Mouse (Mus musculus) liver, embryonic 15.5 days (tissue): Measurements from ENCODE around the gene Tmem203. TPM values are rescaled to one million over a fixed set of nuclear protein-coding genes. Genes with fewer than 3 reads are reported as not detected.

Experiments
- ATAC-seq: fragments of 200-750 bp; cut with Nextera tagmentation; 2 replicates; pipeline ENCODE4 v1.8.0; 2017; ENCODE audit warnings: moderate number of reproducible peaks, mild to moderate bottlenecking, moderate library complexity; ENCODE audit not compliant: insufficient read depth
- H3K27ac ChIP-seq: fragments of 300-500 bp; sonication (generic); replicated peaks from 2 replicates; pipeline ENCODE4 v1.5.1; 2015; ENCODE audit warnings: mild to moderate bottlenecking, inconsistent platforms
- H3K27me3 ChIP-seq: fragments of 300-500 bp; sonication (generic); 2 replicates; pipeline ENCODE4 v1.6.1; 2015; ENCODE audit warnings: mild to moderate bottlenecking, inconsistent platforms
- H3K36me3 ChIP-seq: fragments of 300-500 bp; sonication (generic); replicated peaks from 2 replicates; pipeline ENCODE4 v1.6.1; 2015; ENCODE audit warnings: moderate library complexity, mild to moderate bottlenecking, inconsistent platforms
- H3K4me1 ChIP-seq: fragments of 300-500 bp; sonication (generic); replicated peaks from 2 replicates; pipeline ENCODE4 v1.6.1; 2015; ENCODE audit warnings: inconsistent platforms
- H3K4me2 ChIP-seq: fragments of 300-500 bp; sonication (generic); 2 replicates; pipeline ENCODE4 v1.6.1; 2015; ENCODE audit warnings: moderate library complexity, mild to moderate bottlenecking, inconsistent platforms
- H3K4me3 ChIP-seq: fragments of 300-500 bp; sonication (generic); replicated peaks from 2 replicates; pipeline ENCODE4 v1.5.1; 2015; ENCODE audit warnings: mild to moderate bottlenecking, inconsistent platforms
- H3K9ac ChIP-seq: fragments of 300-500 bp; sonication (generic); 2 replicates; pipeline ENCODE4 v1.6.1; 2015; ENCODE audit warnings: moderate library complexity, mild to moderate bottlenecking, inconsistent platforms
- H3K9me3 ChIP-seq: fragments of 300-500 bp; sonication (generic); replicated peaks from 2 replicates; pipeline ENCODE4 v1.6.1; 2016; ENCODE audit warnings: inconsistent platforms
- WGBS: fragments of 180-500 bp; shearing (Covaris S2); methylation state at CpG from one replicate; pipeline ENCODE4 v1.1.7; 2015; ENCODE audit warnings: mixed read lengths; ENCODE audit not compliant: insufficient replicate concordance; 5-methylcytosine and 5-hydroxymethylcytosine counted together
- polyA plus RNA-seq: library from polyadenylated mRNA; unstranded; fragments of >200 nt; fragmentation: Nextera tagmentation; extraction: Ambion mirVana; gene quantifications from 2 replicates; pipeline ENCODE4 v1.2.1, GENCODE M21; 2015

The Tmem203 gene
- polyA plus RNA-seq, 1 experiment from 2014 or later, result 11.9 TPM

- peaks cover 98% of the 10 kb centered on the region for H3K27me3 ChIP-seq
- H3K36me3 ChIP-seq, result no peaks in the 10 kb centered on the region
- WGBS, result 60% methylated on average over 9 of the region's 9 CpGs
- peaks cover 9% of the 10 kb centered on the region for H3K4me1 ChIP-seq
- H3K9ac ChIP-seq, result no peak overlapping the region
- ATAC-seq, result no peak
- H3K4me2 ChIP-seq, result no peak overlapping the region
- no peaks in the 10 kb centered on the region for H3K9me3 ChIP-seq
- no peak overlapping the region for H3K27ac ChIP-seq
- H3K4me3 ChIP-seq, result no peak overlapping the region
These were observed 38.5 kb downstream of the Tmem203 start for GRCm38 (mm10) chr2:25293706-25294105.

- no peak overlapping the region for H3K4me2 ChIP-seq
- no peaks in the 10 kb centered on the region for H3K9me3 ChIP-seq
- WGBS, result 64% methylated on average over 8 of the region's 8 CpGs
- H3K4me1 ChIP-seq, result peaks cover 7% of the 10 kb centered on the region
- H3K27me3 ChIP-seq, result peaks cover 71% of the 10 kb centered on the region
- ATAC-seq, result no peak
- no peak overlapping the region for H3K27ac ChIP-seq
- H3K36me3 ChIP-seq, result no peaks in the 10 kb centered on the region
- no peak overlapping the region for H3K9ac ChIP-seq
- H3K4me3 ChIP-seq, result no peak overlapping the region
These were observed 41.9 kb downstream of the Tmem203 start for GRCm38 (mm10) chr2:25297093-25297492.

DNA sequence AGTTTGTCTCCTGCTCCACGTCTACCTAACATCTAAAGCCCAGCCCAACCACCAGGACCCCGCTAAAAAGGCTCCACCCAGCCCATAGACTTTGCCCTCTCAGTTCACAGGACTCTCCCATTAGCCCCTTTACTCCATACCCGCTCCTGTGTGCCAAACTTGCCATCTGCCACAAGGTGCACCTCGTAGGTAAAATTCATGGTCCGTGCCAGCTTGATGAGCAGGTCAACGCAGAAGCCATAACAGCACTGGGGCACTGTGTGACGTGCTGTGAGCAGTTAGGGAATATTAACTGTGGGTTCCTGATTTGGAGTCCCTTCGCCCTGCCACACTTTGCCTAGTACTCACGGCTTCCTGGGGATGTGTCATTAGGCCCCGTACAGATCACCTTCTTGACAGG, 42.8 kb downstream of the Tmem203 start:
- Histone ChIP-seq H3K27ac (no peak overlapping the region), H3K9me3 (no peaks in the 10 kb centered on the region), H3K27me3 (peaks cover 67% of the 10 kb centered on the region), H3K4me1 (no peaks in the 10 kb centered on the region), H3K4me3 (no peak overlapping the region), H3K9ac (no peak overlapping the region), H3K36me3 (no peaks in the 10 kb centered on the region), H3K4me2 (no peak overlapping the region)
- 60% methylated on average over 10 of the region's 10 CpGs for whole genome bisulfite sequencing
- ATAC-seq, result no peak

- H3K9me3 ChIP-seq, result no peaks in the 10 kb centered on the region
- peaks cover 68% of the 10 kb centered on the region for H3K27me3 ChIP-seq
- no peak overlapping the region for H3K4me3 ChIP-seq
- ATAC-seq, result no peak
- no peaks in the 10 kb centered on the region for H3K36me3 ChIP-seq
- no peak overlapping the region for H3K9ac ChIP-seq
- 47% methylated on average over 3 of the region's 3 CpGs for WGBS
- peaks cover 12% of the 10 kb centered on the region for H3K4me1 ChIP-seq
- no peak overlapping the region for H3K27ac ChIP-seq
- no peak overlapping the region for H3K4me2 ChIP-seq
These were observed 48.2 kb downstream of the Tmem203 start for GRCm38 (mm10) chr2:25303452-25303851.

DNA sequence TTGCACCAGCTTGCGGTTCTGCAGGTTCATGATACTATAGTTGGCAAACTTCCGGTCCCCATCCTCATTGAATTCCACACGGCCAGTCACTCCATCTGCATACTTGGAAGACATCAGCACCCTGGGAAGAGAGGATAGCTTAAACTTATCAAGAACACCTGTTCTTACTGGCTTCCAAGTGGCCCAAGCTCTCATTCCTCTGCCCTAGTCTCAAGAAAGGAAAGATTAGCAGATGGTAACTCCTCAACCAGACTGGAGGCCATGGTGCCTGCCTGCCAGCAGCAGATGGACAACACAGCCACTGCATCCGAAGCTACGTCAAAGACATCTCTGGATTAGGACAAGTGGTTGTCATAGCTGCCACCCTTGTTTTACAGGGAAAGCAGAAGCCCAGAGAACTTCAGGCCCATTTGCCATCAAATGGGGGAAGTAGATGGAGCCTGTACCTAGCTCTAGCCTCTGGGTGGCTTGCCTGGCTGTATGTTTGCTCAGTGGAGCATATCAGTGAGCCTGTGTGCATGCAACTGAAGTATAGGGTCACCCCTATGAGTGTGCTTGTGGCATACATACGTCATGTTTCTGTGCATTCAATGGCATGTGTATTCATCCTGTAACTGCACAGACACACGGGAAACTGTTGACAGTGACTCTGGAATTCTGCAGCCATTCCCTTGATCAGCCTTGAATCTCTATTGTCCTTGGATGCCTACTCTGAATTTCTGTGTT, 48.9 kb downstream of the Tmem203 start:
- WGBS, result 56% methylated on average over 7 of the region's 7 CpGs
- peaks cover 73% of the 10 kb centered on the region for H3K27me3 ChIP-seq
- ATAC-seq, result no peak
- no peak overlapping the region for H3K27ac ChIP-seq
- no peak overlapping the region for H3K9ac ChIP-seq
- H3K9me3 ChIP-seq, result no peaks in the 10 kb centered on the region
- H3K4me1 ChIP-seq, result peaks cover 12% of the 10 kb centered on the region
- H3K4me3 ChIP-seq, result no peak overlapping the region
- H3K36me3 ChIP-seq, result no peaks in the 10 kb centered on the region
- H3K4me2 ChIP-seq, result peak overlapping the region; percentile 67; the same call in 1 of the 2 replicates

- Histone ChIP-seq H3K4me3 (peak overlapping the region; percentile 37), H3K36me3 (no peaks in the 10 kb centered on the region), H3K27ac (no peak overlapping the region), H3K9me3 (no peaks in the 10 kb centered on the region), H3K27me3 (peaks cover 79% of the 10 kb centered on the region), H3K9ac (no peak overlapping the region), H3K4me1 (peaks cover 12% of the 10 kb centered on the region), H3K4me2 (peak overlapping the region; percentile 67)
- 1% methylated on average over 42 of the region's 45 CpGs for WGBS
- ATAC-seq, result no peak
These were observed 49.7 kb downstream of the Tmem203 start for GRCm38 (mm10) chr2:25304657-25305541.

Other genes starting within 250 kb of the Tmem203 start
- 8.3 and 9.7 TPM in 2 replicates for gene Nsmf, start 201.1 kb upstream of the Tmem203 start, polyA plus RNA-seq
- gene Entpd8, start 175.1 kb upstream of the Tmem203 start, polyA plus RNA-seq, result 5.3 and 6.8 TPM in 2 replicates
- 0.94 and 0.98 TPM in 2 replicates for gene Noxa1, start 160.3 kb upstream of the Tmem203 start, polyA plus RNA-seq
- 2.1 and 2.4 TPM in 2 replicates for gene Nrarp, start 74.7 kb upstream of the Tmem203 start, polyA plus RNA-seq
- 6.2 and 6.8 TPM in 2 replicates for gene Tor4a, start 58.6 kb upstream of the Tmem203 start, polyA plus RNA-seq
- gene Nelfb, start 44.0 kb upstream of the Tmem203 start, polyA plus RNA-seq, result 35.9 and 40.6 TPM in 2 replicates
- not detected in 2 replicates for gene Stpg3, start 40.8 kb upstream of the Tmem203 start, polyA plus RNA-seq
- 1.0 TPM in 1 of 2 replicates, not detected in the other for gene Fam166a, start 36.7 kb upstream of the Tmem203 start, polyA plus RNA-seq
- gene Tubb4b, start 30.7 kb upstream of the Tmem203 start, polyA plus RNA-seq, result 695 and 769 TPM in 2 replicates
- gene Slc34a3, start 21.1 kb upstream of the Tmem203 start, polyA plus RNA-seq, result not detected in 2 replicates
- gene Rnf224, start 18.7 kb upstream of the Tmem203 start, polyA plus RNA-seq, result not detected in 2 replicates
- 0.31 and 0.59 TPM in 2 replicates for gene Rnf208, start 13.2 kb upstream of the Tmem203 start, polyA plus RNA-seq
- 0.14 TPM in 1 of 2 replicates, not detected in the other for gene Cysrt1, start 13.0 kb upstream of the Tmem203 start, polyA plus RNA-seq
- gene AL732309.1, start 8.6 kb upstream of the Tmem203 start, polyA plus RNA-seq, result 1.7 and 1.9 TPM in 2 replicates
- 3.9 and 5.4 TPM in 2 replicates for gene Tprn, start 7.2 kb downstream of the Tmem203 start, polyA plus RNA-seq
- 116 and 124 TPM in 2 replicates for gene Ssna1, start 17.0 kb downstream of the Tmem203 start, polyA plus RNA-seq
- 41.7 and 45.0 TPM in 2 replicates for gene Anapc2, start 17.0 kb downstream of the Tmem203 start, polyA plus RNA-seq
- not detected in 2 replicates for gene Tmem210, start 32.7 kb downstream of the Tmem203 start, polyA plus RNA-seq
- gene Lrrc26, start 34.5 kb downstream of the Tmem203 start, polyA plus RNA-seq, result not detected in 2 replicates
- gene Grin1, start 63.7 kb downstream of the Tmem203 start, polyA plus RNA-seq, result not detected in 2 replicates
- gene Man1b1, start 76.9 kb downstream of the Tmem203 start, polyA plus RNA-seq, result 15.9 and 17.1 TPM in 2 replicates
- 11.5 and 14.7 TPM in 2 replicates for gene Dpp7, start 100.9 kb downstream of the Tmem203 start, polyA plus RNA-seq
- gene Uap1l1, start 110.2 kb downstream of the Tmem203 start, polyA plus RNA-seq, result 15.1 and 15.4 TPM in 2 replicates
- 18.5 and 19.5 TPM in 2 replicates for gene Sapcd2, start 116.9 kb downstream of the Tmem203 start, polyA plus RNA-seq
- gene Entpd2, start 140.4 kb downstream of the Tmem203 start, polyA plus RNA-seq, result 0.58 and 0.71 TPM in 2 replicates
- 4.5 and 6.1 TPM in 2 replicates for gene Npdc1, start 143.9 kb downstream of the Tmem203 start, polyA plus RNA-seq
- gene Fut7, start 167.8 kb downstream of the Tmem203 start, polyA plus RNA-seq, result 1.2 and 1.7 TPM in 2 replicates
- 1.2 and 1.3 TPM in 2 replicates for gene Abca2, start 173.3 kb downstream of the Tmem203 start, polyA plus RNA-seq
- 0.38 and 1.0 TPM in 2 replicates for gene Clic3, start 201.4 kb downstream of the Tmem203 start, polyA plus RNA-seq
- gene Paxx, start 205.7 kb downstream of the Tmem203 start, polyA plus RNA-seq, result 8.3 and 10.6 TPM in 2 replicates
- gene Ptgds, start 214.6 kb downstream of the Tmem203 start, polyA plus RNA-seq, result 0.23 and 0.38 TPM in 2 replicates
- not detected in 2 replicates for gene Lcn12, start 238.5 kb downstream of the Tmem203 start, polyA plus RNA-seq
- 24.0 and 28.6 TPM in 2 replicates for gene Fbxw5, start 245.3 kb downstream of the Tmem203 start, polyA plus RNA-seq
- gene C8g, start 246.3 kb downstream of the Tmem203 start, polyA plus RNA-seq, result 64.9 and 88.1 TPM in 2 replicates